Mouse (Mus musculus) liver, embryonic 14.5 days (tissue): ENCODE data around the gene Ankrd65.

Experiments
- CTCF ChIP-seq: IDR thresholded peaks from 2 replicates; pipeline ENCODE4 v1.5.1; 2016; ENCODE audit warnings: antibody characterized with exemption, low read depth, control low read depth
- EP300 ChIP-seq: IDR thresholded peaks from 2 replicates; pipeline ENCODE4 v1.6.1; 2016; ENCODE audit warnings: antibody characterized with exemption, low read depth

DNA sequence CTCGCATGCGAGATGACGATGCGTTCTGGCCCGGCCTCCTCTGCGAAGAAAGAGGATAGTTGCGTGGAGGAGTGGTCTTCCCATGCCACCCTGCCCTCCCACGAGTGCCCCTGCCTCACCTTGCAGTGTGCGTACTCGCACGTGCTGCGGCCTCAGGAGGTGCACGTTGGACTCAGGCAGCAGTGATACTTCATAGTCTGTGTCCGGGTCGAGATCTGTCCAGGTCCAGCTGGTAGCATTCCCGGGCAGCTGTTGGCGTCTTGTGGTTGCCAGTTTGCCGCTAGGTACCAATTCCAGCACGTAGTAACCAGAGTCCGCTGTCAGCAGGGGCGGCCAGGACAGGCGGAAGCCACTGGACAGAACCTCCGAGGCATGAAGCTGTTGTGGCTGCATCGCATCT is 19.6 kb upstream of the Ankrd65 start:
- TF ChIP-seq CTCF = no peak
- TF ChIP-seq EP300 = no peak
